ENCODE assay signal across 13 mouse cellular contexts in genomic region chr10:125970031-125970430, GRCm38 (mm10). TPM values are rescaled to one million over a fixed set of nuclear protein-coding genes. Genes with fewer than 3 reads are reported as not detected.
DNase-seq lines count a peak whose midpoint lies in the region; ATAC-seq and TF ChIP-seq lines count a peak whose summit lies in the region.
"Had no signal": no experiment of that assay in that cellular context is flagged by ENCODE, and none has a peak within 500 bp of the region (broad histone marks: within the 10 kb centered on the region; RNA-seq: fewer than 3 reads in every experiment).

No protein-coding gene starts in this region.

- ATAC-seq in kidney, postnatal 0 days (replicated peaks; ENCODE audit: low FRiP score, low read depth) = no peak
- no peak for ATAC-seq in limb, embryonic 15.5 days (ENCODE audit: insufficient number of reproducible peaks, low FRiP score, low TSS enrichment, low read depth)
- no peak for ATAC-seq in inflammation-experienced regulatory T-cells, adult 6 months
- ATAC-seq: midbrain, embryonic 16.5 days had no signal

- no peak for TF ChIP-seq CTCF in kidney, postnatal 0 days (IDR thresholded peaks at IDR 0.05; ENCODE audit: low read depth)
- TF ChIP-seq CTCF in embryonic fibroblast, embryonic 13.5 days (IDR thresholded peaks at IDR 0.05; ENCODE audit: borderline replicate concordance, insufficient read depth, low read length) = no peak

- H3K27ac ChIP-seq in kidney, postnatal 0 days = peak overlapping the region; percentile 25; the same call in 1 of the 2 replicates
- H3K27ac ChIP-seq in embryonic facial prominence, embryonic 10.5 days (replicated peaks) = peak overlapping the region; percentile 98
- H3K27ac ChIP-seq in embryonic fibroblast, embryonic 13.5 days (ENCODE audit: insufficient read depth, low read length) = peak overlapping the region; percentile 81
- H3K27ac ChIP-seq in limb, embryonic 15.5 days = peak overlapping the region; percentile 99
- H3K27ac ChIP-seq: heart, embryonic 15.5 days had no signal

- peaks cover 10% of the 10 kb centered on the region for H3K4me1 ChIP-seq in kidney, postnatal 0 days (replicated peaks; ENCODE audit: insufficient read depth, low read length)
- H3K4me1 ChIP-seq in embryonic facial prominence, embryonic 10.5 days = peaks cover 74% of the 10 kb centered on the region
- H3K4me1 ChIP-seq in embryonic fibroblast, embryonic 13.5 days (ENCODE audit: control insufficient read depth, insufficient read depth, low read length) = peaks cover 11% of the 10 kb centered on the region
- peaks cover 34% of the 10 kb centered on the region for H3K4me1 ChIP-seq in limb, embryonic 15.5 days

- no peak for DNase-seq in kidney, postnatal 0 days (ENCODE audit: low spot score)
- no peak for DNase-seq in kidney, postnatal 14 days
- DNase-seq in embryonic facial prominence, embryonic 10.5 days (ENCODE audit: low spot score) = no peak
- no peak for DNase-seq in urinary bladder, postnatal 36 days (ENCODE audit: low spot score in 2 of 2)
- DNase-seq in retina, postnatal 1 day = no peak
- DNase-seq: cerebellum, adult 8-10 months; kidney, adult 8-10 months; lung, adult 18-20 months had no signal

- no peaks in the 10 kb centered on the region for H3K27me3 ChIP-seq in kidney, postnatal 0 days (ENCODE audit: insufficient read depth, low read length)
- H3K27me3 ChIP-seq in embryonic facial prominence, embryonic 10.5 days (replicated peaks; ENCODE audit: low read depth, poor library complexity, severe bottlenecking) = no peaks in the 10 kb centered on the region
- H3K27me3 ChIP-seq in limb, embryonic 15.5 days = no peaks in the 10 kb centered on the region

- no peaks in the 10 kb centered on the region for H3K9me3 ChIP-seq in kidney, postnatal 0 days (replicated peaks; ENCODE audit: low read length)
- H3K9me3 ChIP-seq in embryonic facial prominence, embryonic 10.5 days = no peaks in the 10 kb centered on the region
- H3K9me3 ChIP-seq in limb, embryonic 15.5 days = no peaks in the 10 kb centered on the region
- H3K9me3 ChIP-seq: heart, embryonic 15.5 days had no signal

- peak overlapping the region; percentile 18; the same call in 1 of the 2 replicates for H3K9ac ChIP-seq in kidney, postnatal 0 days (ENCODE audit: low read depth, low read length)
- 0 out of 2 replicates have a peak overlapping the region, but pooled peaks have one; percentile 26 for H3K9ac ChIP-seq in limb, embryonic 15.5 days
- H3K9ac ChIP-seq: heart, embryonic 15.5 days had no signal

- WGBS in kidney, postnatal 0 days = 50% methylated on average over 2 of the region's 2 CpGs
- WGBS in embryonic facial prominence, embryonic 10.5 days = 42% methylated on average over 2 of the region's 2 CpGs
- 46% methylated on average over 2 of the region's 2 CpGs for WGBS in limb, embryonic 15.5 days

- 0 out of 2 replicates have a peak overlapping the region, but pooled peaks have one; percentile 3 for H3K4me3 ChIP-seq in kidney, postnatal 0 days (replicated peaks; ENCODE audit: low read depth, low read length)
- H3K4me3 ChIP-seq in embryonic facial prominence, embryonic 10.5 days = peak overlapping the region; percentile 96
- H3K4me3 ChIP-seq in embryonic fibroblast, embryonic 13.5 days (ENCODE audit: insufficient read depth, low read length) = peak overlapping the region; percentile 13
- H3K4me3 ChIP-seq in limb, embryonic 15.5 days = peak overlapping the region; percentile 94
- H3K4me3 ChIP-seq: heart, embryonic 15.5 days had no signal

- TF ChIP-seq POLR2A in embryonic fibroblast, embryonic 13.5 days (IDR thresholded peaks at IDR 0.05; ENCODE audit: low read depth, low read length) = no peak

- H3K4me2 ChIP-seq in kidney, postnatal 0 days (ENCODE audit: low read length) = peak overlapping the region; percentile 79
- H3K4me2 ChIP-seq in limb, embryonic 15.5 days = peak overlapping the region; percentile 51
- H3K4me2 ChIP-seq: heart, embryonic 15.5 days had no signal

- H3K36me3 ChIP-seq in kidney, postnatal 0 days (ENCODE audit: insufficient read depth, low read length) = 0 out of 2 replicates have a peak, but pooled peaks cover 7% of the 10 kb centered on the region
- peaks cover 9% of the 10 kb centered on the region for H3K36me3 ChIP-seq in embryonic facial prominence, embryonic 10.5 days (replicated peaks)
- H3K36me3 ChIP-seq in limb, embryonic 15.5 days = peaks cover 13% of the 10 kb centered on the region
- H3K36me3 ChIP-seq: heart, embryonic 15.5 days had no signal

RNA-seq across cellular contexts. Expression of gene Lrig3, which starts 4.1 kb away (rescaled TPM):
- polyA plus RNA-seq in kidney, postnatal 0 days (2015; fragmentation: Nextera tagmentation; extraction: Ambion mirVana) = 14.9 and 16.0 TPM in 2 replicates
- polyA plus RNA-seq in embryonic facial prominence, embryonic 10.5 days (2016; fragmentation: Nextera tagmentation; extraction: Ambion mirVana) = 22.4 and 28.2 TPM in 2 replicates
- polyA plus RNA-seq in embryonic fibroblast, embryonic 13.5 days (2011; ENCODE audit: insufficient read length, low read depth, missing spikeins) = 25.8 and 47.7 TPM in 2 replicates
- polyA plus RNA-seq in limb, embryonic 15.5 days (2015; fragmentation: Nextera tagmentation; extraction: Ambion mirVana) = 25.7 and 34.8 TPM in 2 replicates
- polyA plus RNA-seq in inflammation-experienced regulatory T-cells, adult 6 months (2017; shearing (Covaris generic)) = not detected

Comparison
In these comparisons a context has a peak if more than half of its experiments do, and no peak if none do; other contexts are left out.
1. H3K27ac ChIP-seq: peak in every context shown above with its lines; median percentile 99 in limb, embryonic 15.5 days; 98 in embryonic facial prominence, embryonic 10.5 days; 81 in embryonic fibroblast, embryonic 13.5 days; 25 in kidney, postnatal 0 days.
2. H3K4me3 ChIP-seq: peak in every context shown above with its lines; median percentile 96 in embryonic facial prominence, embryonic 10.5 days; 94 in limb, embryonic 15.5 days; 13 in embryonic fibroblast, embryonic 13.5 days; 3 in kidney, postnatal 0 days.
3. RNA of gene Lrig3, which starts 4.1 kb away (polyA plus RNA-seq): 25.8 to 47.7 TPM in embryonic fibroblast, embryonic 13.5 days, 25.7 to 34.8 TPM in limb, embryonic 15.5 days, 22.4 to 28.2 TPM in embryonic facial prominence, embryonic 10.5 days and 14.9 to 16.0 TPM in kidney, postnatal 0 days; not detected in inflammation-experienced regulatory T-cells, adult 6 months; every median in the first group is over 10 times any median in the second.